ENCODE assay signal across 13 mouse cellular contexts in the genomic region with DNA sequence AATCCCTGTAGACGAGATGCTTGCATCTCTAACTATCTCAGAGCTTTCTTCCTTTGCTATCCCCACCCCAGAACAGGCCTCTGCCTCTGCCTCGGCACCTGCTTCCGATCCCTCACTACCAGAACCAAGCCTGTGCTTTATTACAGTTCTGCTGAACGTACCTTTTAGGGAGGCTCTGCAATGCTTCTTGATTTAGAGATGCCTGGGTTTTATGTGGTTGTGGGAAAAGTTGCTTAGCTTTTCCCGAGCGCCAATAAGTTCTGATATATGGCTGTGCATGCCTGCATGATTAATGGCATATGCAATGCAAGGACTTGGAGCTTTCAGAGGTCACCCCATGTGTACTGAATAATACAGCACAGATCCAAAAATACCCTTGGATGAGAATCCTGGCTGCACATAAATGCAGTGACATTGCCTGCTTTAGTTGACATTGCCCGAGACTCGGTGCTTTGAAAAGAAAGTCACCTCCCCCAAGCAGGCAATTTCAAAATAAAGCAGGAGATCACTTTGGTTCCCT.
DNase-seq lines count a peak whose midpoint lies in the region; ATAC-seq lines count a peak whose summit lies in the region.
"Had no signal": no experiment of that assay in that cellular context is flagged by ENCODE, and none has a peak within 500 bp of the region (broad histone marks: within the 10 kb centered on the region; RNA-seq: fewer than 3 reads in every experiment).

No protein-coding gene starts in this region.

- H3K4me2 ChIP-seq in neural tube, embryonic 11.5 days (ENCODE audit: low read depth): no peak overlapping the region
- peak overlapping the region; percentile 29; the same call in 1 of the 2 replicates for H3K4me2 ChIP-seq in midbrain, embryonic 12.5 days (replicated peaks)

- H3K9me3 ChIP-seq in neural tube, embryonic 11.5 days (ENCODE audit: control insufficient read depth, low read length): no peaks in the 10 kb centered on the region
- H3K9me3 ChIP-seq in midbrain, embryonic 12.5 days: no peaks in the 10 kb centered on the region
- H3K9me3 ChIP-seq in embryonic facial prominence, embryonic 10.5 days: no peaks in the 10 kb centered on the region
- no peaks in the 10 kb centered on the region for H3K9me3 ChIP-seq in limb, embryonic 10.5 days (replicated peaks)

- peaks cover 11% of the 10 kb centered on the region; the same call in 1 of the 2 replicates for H3K4me1 ChIP-seq in neural tube, embryonic 11.5 days (ENCODE audit: control insufficient read depth, insufficient read depth, low read length)
- peaks cover 27% of the 10 kb centered on the region for H3K4me1 ChIP-seq in midbrain, embryonic 12.5 days
- H3K4me1 ChIP-seq in embryonic facial prominence, embryonic 10.5 days: peaks cover 16% of the 10 kb centered on the region
- no peaks in the 10 kb centered on the region for H3K4me1 ChIP-seq in limb, embryonic 10.5 days

- no peak overlapping the region for H3K9ac ChIP-seq in neural tube, embryonic 11.5 days (ENCODE audit: low read length)
- no peak overlapping the region for H3K9ac ChIP-seq in midbrain, embryonic 12.5 days (replicated peaks)
- H3K9ac ChIP-seq: liver, postnatal 0 days had no signal

- no peak overlapping the region for H3K4me3 ChIP-seq in neural tube, embryonic 11.5 days (ENCODE audit: low read depth, low read length)
- no peak overlapping the region for H3K4me3 ChIP-seq in midbrain, embryonic 12.5 days
- no peak overlapping the region for H3K4me3 ChIP-seq in embryonic facial prominence, embryonic 10.5 days
- no peak overlapping the region for H3K4me3 ChIP-seq in limb, embryonic 10.5 days

- WGBS in neural tube, embryonic 11.5 days: 44% methylated on average over 8 of the region's 8 CpGs
- whole genome bisulfite sequencing in midbrain, embryonic 12.5 days: 38% methylated on average over 8 of the region's 8 CpGs
- whole genome bisulfite sequencing in embryonic facial prominence, embryonic 10.5 days: 73% methylated on average over 8 of the region's 8 CpGs
- 73% methylated on average over 8 of the region's 8 CpGs for WGBS in limb, embryonic 10.5 days

- peak; percentile 77 for ATAC-seq in frontal cortex, adult (ENCODE audit: low TSS enrichment)
- peak; percentile 35; the same call in 1 of the 2 replicates for ATAC-seq in neural tube, embryonic 11.5 days (ENCODE audit: insufficient read depth, low FRiP score, low TSS enrichment)
- ATAC-seq in midbrain, embryonic 12.5 days (ENCODE audit: low FRiP score, low read depth): peak; percentile 55; the same call in 1 of the 2 replicates
- no peak for ATAC-seq in erythroid progenitor cell, adult 5-6 weeks (replicated peaks; ENCODE audit: low FRiP score, poor library complexity, severe bottlenecking)
- ATAC-seq: intestine, embryonic 16.5 days; liver, postnatal 0 days had no signal

- no peak for DNase-seq in frontal cortex, postnatal 14 days (ENCODE audit: low spot score in 2 of 2)
- no peak for DNase-seq in neural tube, embryonic 11.5 days (ENCODE audit: low spot score)
- DNase-seq in neural tube, embryonic 10.5 days (ENCODE audit: extremely low spot score, low spot score): no peak
- DNase-seq in embryonic facial prominence, embryonic 10.5 days (ENCODE audit: low spot score): no peak
- no peak for DNase-seq in limb, embryonic 10.5 days (ENCODE audit: low spot score)
- DNase-seq: adrenal gland, postnatal 14 days; gastrocnemius, postnatal 10 days; liver, postnatal 0 days had no signal

- no peaks in the 10 kb centered on the region for H3K27me3 ChIP-seq in neural tube, embryonic 11.5 days (ENCODE audit: control insufficient read depth, insufficient read depth, low read length)
- H3K27me3 ChIP-seq in midbrain, embryonic 12.5 days: no peaks in the 10 kb centered on the region
- H3K27me3 ChIP-seq in embryonic facial prominence, embryonic 10.5 days (replicated peaks; ENCODE audit: low read depth, poor library complexity, severe bottlenecking): no peaks in the 10 kb centered on the region
- H3K27me3 ChIP-seq in limb, embryonic 10.5 days (ENCODE audit: low read depth, poor library complexity, severe bottlenecking): no peaks in the 10 kb centered on the region

- no peaks in the 10 kb centered on the region for H3K36me3 ChIP-seq in neural tube, embryonic 11.5 days (ENCODE audit: control insufficient read depth, insufficient read depth, low read length)
- H3K36me3 ChIP-seq in midbrain, embryonic 12.5 days: no peaks in the 10 kb centered on the region
- H3K36me3 ChIP-seq in embryonic facial prominence, embryonic 10.5 days (replicated peaks): no peaks in the 10 kb centered on the region
- H3K36me3 ChIP-seq in limb, embryonic 10.5 days: no peaks in the 10 kb centered on the region

- no peak overlapping the region for H3K27ac ChIP-seq in neural tube, embryonic 11.5 days (ENCODE audit: low read depth, low read length)
- H3K27ac ChIP-seq in midbrain, embryonic 12.5 days (replicated peaks): peak overlapping the region; percentile 70
- H3K27ac ChIP-seq in embryonic facial prominence, embryonic 10.5 days (replicated peaks): no peak overlapping the region
- H3K27ac ChIP-seq in limb, embryonic 10.5 days: no peak overlapping the region
- H3K27ac ChIP-seq: macrophage had no signal
